Mouse (Mus musculus): Measurements from ENCODE around the gene Fkrp.

Gene Fkrp

DNA sequence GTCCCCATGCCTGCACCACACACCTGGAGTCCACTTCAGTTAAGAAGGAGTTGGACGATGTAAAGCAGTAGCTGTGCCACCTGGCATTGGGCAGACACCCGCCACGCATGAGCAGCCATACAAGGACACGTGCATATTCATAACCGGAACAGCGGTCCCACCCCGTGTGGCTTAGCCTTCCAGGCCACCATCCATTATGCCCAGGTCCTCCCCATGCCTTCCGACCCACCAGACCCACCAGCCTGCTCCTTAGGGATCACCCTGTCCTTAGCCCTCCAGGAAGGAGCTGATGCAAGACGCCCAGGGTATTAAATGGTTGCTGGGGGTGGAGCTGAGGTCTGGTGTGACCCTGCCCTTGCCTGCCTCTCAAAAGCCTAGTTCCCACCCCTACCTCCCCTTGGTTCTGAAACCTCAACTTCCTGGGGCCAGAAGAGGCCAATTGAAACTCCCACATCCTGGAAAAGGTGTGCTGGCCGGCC lies 32.0 kb downstream of the Fkrp start:
- DNase-seq, result peak; percentile 28 to 44

- peak; percentile 60 to 63 for DNase-seq
Observed at GRCm38 (mm10) chr7:16783758-16784415, 32.6 kb downstream of the Fkrp start.

DNA sequence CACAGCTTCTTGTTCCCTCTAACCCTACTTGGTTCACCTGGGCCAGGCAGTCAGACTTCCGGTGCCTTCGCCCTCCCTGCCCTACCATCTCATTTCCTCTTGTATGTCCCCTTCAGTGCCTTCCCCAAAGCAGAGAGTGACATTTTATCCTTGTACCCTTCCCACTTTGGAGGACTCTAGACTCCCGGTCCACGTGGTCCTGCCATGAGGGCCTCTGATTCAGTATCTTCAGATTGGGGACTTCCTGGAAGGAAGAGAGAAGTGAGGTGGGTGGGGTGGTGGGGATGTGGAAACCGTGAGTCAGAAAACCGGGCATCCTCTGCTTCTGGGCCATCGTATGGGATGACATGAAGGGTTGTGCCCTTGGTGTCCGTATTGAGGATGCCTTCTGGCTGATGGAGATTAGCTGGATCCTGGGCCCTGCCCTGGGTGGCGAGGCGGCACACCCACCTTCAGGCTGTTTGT lies 33.3 kb downstream of the Fkrp start:
- DNase-seq, result no peak

DNA sequence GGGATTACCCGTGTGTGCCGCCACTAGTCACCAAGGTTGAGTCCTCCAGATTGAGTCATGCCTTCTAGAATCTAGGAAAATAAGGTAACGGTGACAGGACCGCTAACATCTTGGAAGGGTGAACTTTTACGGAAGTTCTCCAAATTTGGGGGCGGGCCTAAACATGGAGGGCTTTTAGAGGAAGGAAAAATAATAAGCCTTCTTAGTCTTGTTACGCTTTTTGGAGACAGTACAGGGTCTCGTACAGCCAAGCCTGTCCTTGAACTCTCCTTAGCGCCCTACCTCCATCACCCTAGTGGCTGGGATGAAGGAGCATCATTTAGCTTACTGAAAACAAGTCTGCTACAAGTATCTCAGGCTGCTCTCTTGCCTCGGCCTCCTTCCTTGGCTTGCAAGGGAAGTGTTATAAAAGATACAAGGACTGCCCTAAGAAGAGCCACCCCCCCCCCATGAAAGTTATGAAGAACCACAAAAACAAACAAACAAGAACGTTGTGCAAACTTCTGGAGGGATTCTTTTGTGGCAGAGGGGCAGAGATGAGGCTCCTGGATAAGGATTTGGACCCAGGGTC lies 33.9 kb downstream of the Fkrp start:
- no peak for DNase-seq

DNA sequence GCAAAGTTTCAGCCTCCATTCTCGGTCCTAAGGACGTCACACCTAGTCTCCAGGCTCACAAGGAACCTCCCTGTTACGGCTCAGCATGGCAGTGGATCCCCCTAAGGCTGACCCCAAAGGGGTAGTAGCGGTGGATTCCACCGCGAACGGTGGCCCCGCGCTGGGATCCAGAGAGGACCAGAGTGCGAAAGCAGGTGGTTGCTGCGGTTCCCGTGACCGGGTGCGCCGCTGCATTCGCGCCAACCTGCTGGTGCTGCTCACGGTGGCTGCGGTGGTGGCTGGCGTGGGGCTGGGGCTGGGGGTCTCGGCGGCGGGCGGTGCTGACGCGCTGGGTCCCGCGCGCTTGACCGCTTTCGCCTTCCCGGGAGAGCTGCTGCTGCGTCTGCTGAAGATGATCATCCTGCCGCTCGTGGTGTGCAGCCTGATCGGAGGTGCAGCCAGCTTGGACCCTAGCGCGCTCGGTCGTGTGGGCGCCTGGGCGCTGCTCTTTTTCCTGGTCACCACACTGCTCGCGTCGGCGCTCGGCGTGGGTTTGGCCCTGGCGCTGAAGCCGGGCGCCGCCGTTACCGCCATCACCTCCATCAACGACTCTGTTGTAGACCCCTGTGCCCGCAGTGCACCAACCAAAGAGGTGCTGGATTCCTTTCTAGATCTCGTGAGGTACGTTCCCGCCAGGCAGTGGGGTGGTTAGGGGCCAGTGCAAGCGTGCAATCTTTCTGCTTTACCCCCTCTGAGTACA lies 34.5 kb downstream of the Fkrp start:
- peak; percentile 34 to 44 for DNase-seq

- DNase-seq, result no peak
Observed at GRCm38 (mm10) chr7:16781555-16781815, 35.0 kb downstream of the Fkrp start.

DNA sequence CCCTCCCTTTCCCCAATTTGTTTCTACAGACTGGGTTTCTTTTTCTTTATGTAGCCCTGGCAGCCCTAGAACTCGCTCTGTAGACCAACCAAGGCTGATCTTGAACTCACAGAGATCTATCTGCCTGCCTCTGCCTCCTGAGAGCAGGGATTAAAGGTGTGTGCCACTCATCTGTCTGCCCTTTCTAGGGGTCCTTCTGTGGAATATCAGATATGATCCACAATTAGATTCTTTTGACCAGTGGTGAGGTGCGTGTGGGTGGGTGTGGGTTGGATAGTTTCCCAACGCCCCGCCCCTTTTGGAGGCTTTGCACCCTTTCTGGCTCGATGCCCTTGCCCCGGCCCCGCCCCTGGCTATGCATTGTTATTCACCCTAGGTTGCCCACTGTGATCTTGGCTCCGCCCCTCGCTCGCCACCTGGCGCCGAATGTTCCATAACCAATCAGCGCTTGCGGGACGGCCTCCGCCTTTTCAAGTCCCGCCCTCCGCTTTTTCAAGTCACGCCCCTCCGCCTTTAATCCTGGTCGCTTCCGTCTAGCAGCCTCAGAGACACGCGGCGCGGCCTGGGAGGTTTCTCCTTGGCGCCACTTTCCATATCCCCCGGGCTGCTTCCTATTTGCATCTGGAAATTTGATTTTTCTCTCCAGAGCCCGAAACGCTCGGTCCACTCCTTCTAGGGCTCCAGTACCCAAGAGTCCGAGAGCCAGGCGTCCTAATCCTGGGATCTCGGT lies 35.5 kb downstream of the Fkrp start, which contains the start of gene Slc1a5:
TSS of gene Slc1a5 (plus strand) at position 516 of the 730 bp plus-strand sequence.
- DNase-seq, result peak; percentile 88 to 92

GRCm38 (mm10) chr7:16780076-16780475 lies 36.5 kb downstream of the Fkrp start:
- DNase-seq, result no peak

DNA sequence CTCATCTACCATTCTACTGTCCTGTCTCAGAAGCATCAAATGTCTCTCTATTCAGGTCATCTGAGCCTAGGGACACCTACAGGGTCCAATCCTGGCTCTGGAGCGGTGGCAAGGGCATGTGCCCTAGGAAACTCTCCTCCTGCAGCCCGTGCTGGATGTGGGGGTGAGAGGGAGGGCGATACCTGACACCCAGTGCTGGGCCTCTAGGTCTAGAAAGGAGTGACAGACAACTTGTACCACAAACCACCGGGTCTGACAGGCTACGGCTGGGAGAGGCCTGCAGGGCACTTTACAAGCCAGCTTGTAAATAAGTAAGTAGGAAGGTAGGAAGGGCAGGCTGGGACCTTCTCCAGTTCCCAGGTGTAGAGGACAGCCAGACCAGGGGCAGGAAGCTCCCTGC lies 40.6 kb downstream of the Fkrp start:
- DNase-seq, result no peak

DNA sequence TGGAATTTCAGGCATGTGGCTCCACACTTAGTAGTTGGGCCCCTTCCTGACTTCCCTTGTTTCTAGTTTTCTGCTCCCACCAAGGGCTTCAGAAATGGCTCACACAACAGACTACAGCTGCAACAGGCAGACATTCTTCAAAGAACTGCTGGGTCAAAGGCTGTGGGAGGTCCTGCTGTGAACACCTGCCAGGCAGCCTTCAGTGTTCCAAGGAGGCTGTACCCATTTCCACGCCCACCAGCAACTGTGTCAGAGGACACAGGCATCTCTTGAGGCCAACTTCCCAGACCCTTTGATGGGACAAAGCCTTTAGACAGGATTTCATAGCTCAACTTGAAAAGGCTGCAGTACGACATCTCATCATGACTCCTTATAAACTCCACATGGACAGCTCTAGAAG lies 50.1 kb downstream of the Fkrp start:
- no peak for DNase-seq

- no peak for DNase-seq
Observed at GRCm38 (mm10) chr7:16763463-16764218, 52.9 kb downstream of the Fkrp start.

DNA sequence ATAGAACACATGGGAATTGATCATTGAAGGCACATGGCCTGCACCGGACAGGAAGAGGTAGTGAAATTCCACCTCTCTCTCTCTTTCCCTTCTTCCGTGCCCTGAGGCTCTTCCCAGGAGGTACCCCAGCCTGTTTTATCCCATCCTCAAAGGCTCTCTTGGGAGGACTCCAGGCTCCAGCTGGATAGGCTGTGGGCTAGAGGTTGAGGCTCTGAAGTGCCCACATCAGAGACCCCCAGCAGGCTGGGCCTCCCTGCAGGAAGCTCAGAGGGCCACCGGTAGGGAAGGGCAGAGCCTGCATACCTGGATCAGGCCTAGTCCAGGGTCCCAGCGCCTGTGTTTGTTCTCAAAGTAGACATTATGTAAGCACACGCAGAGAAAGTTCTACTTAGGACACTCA lies 54.9 kb downstream of the Fkrp start:
- no peak for DNase-seq

- peak in 1 of 2 experiments; percentile 9 for DNase-seq
Observed at GRCm38 (mm10) chr7:16761005-16761481, 55.5 kb downstream of the Fkrp start.

DNA sequence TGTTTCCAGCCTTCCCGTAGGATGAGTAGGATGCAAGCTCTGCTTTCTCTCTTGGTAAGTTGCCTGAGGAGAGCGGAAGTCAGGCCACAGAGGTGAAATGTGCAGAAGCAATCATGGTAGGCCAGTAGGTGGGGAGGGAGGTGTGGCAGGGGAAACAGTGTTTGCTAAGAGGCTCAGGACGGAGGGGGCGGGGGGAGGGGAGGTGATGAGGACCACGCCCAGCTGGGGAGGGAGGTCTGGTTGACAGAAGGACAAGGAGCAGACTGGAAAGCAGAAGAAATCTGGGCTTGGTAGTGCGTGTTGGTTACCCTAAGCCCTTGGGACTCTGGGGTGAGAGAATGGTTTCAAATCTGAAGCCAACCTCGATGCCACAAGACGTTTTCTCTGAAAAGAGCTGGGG lies 56.2 kb downstream of the Fkrp start:
- DNase-seq, result no peak
